Mouse (Mus musculus): ENCODE results near the gene Fbn1.

Fbn1 gene

DNA sequence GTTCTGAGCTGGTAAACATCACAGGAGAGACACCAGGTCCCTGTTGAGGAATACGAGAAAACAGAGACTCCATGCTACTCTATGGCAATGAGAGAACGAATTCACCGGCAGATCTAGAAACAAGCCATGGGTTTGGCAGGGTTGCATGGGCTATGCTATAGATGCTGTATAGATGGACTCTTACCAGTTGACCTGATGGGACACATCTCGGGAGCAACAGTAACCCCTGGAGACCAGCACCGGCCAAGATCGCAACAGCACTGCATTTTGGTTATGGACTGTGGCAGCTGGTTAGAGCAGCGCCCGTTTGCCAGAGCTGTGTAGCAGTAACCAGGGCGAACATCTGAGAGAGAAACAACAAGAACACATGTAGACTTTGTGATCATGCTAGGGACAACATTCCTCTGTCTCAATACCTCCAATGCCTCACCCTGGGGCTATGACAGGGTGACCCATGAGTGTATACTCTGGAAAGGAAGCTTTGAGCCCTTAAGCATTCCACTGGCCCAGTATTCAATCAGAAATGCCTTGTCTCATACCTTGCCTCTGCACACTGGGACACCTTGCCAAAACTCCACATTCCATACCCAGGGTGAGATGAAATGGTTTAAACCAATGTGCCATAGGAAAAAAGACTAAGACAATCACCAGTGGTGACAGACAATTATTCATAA lies 113.2 kb downstream of the Fbn1 start:
- no peak for DNase-seq (ENCODE audit: low spot score in 2 of 2)

DNA sequence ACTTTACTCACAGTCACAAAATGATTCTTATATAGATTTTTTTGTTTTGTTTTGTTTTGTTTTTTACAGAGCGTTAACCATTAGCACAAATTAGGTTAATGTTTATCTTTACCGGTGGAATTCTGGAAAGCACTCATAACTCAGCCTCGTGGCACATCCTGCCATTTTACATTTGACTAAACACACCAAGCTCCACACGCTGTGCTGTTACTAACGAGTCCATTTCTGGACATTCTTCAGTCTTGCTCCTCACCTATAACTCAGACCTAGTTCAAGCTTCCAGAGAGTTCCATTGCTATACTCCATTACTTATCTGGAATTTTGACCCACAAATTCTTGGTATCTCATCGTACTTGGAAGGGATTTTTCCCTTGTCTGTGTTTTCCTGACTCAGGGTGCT lies 116.2 kb downstream of the Fbn1 start:
- DNase-seq (ENCODE audit: low spot score in 2 of 2), result no peak

DNA sequence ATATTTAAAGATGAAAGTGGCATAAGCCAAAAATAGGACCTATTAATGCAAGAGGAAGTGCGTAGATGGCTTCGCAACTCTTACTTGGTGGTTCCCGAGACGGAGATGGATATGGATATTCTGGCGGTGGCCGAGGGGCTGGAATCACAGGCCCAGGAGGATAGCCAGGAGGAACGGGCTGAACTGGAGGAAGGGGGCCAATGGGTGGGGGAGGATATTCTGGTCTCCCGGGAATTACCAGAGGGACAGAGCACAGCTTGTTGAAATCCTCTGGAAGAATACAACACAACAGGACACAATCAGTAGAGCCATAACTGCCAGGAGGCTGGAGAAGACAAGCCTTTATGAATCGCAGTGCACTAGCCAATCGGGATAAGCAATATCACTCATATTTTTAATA lies 118.0 kb downstream of the Fbn1 start:
- DNase-seq (ENCODE audit: low spot score in 2 of 2), result no peak

DNA sequence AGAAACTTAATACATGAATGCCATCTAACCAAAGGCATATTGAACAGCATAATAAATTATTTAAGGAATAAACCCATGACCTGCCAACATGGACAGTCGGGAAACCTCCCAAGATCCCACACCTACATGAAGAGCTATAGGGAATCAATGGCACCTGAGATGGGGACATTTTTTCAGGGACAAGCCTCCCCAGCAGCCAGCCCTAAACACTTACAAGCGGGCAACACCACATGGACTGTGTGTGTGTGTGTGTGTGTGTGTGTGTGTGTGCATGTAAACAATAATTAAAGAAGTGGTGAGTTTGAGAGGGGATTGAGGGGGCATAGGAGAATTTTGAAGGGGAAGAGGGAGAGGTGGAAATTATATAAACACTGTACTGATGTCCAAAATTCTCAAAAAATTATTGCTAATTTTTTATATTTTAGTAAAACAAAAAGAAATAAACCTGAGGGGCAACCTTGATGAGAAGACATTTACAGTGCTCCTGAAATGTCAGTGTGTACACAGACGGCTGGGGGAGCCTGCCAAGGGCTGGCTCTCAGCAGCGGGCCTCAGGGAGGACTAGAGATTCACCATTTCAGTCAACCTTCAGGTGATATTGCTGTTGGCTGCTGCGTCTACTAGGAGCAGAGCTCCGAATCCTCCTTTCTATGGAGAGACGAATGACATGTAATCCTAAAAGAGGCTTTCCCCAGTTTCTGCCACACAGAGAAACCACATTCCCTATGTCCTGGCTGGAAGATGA lies 121.4 kb downstream of the Fbn1 start:
- DNase-seq (ENCODE audit: low spot score in 2 of 2), result no peak

DNA sequence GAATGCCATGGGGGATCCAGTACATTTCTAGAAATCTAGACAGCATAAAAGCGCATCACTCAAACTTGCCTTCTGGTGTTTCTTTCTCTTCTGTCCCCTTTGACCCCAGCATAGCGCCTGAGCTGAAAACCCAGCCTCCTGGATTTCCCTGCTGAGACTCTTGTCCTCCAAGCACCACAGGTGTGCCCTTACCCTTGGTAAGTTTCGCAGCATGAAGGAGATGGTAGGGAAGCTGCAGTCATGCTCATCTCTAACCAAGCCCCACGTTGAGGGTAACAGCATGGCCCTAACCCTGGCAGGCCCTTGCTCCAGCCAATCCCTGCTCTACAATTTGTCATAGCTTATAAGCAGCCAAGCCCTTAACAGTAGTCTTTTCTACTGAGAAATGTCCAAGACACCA lies 122.9 kb downstream of the Fbn1 start:
- no peak for DNase-seq (ENCODE audit: low spot score in 2 of 2)

DNA sequence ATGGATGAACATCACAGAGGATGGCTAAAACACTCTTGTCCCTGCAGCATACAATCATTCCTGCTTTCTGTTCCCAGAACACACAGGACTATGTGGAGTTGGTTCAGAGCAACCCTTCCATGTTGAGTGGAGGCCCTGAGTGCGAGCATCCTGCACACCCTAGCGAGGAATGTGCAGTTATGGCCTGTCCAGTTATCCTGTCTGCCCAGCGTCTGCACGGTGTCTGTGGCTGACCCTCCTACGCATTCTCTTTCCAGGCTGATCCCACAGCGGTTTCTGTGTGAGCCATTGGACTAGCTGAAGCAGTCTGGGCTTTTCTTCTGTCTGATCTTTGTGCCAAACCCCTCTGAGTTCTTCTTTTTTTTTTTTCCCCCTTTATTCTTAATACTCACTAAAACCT lies 123.4 kb downstream of the Fbn1 start:
- DNase-seq (ENCODE audit: low spot score in 2 of 2), result no peak

DNA sequence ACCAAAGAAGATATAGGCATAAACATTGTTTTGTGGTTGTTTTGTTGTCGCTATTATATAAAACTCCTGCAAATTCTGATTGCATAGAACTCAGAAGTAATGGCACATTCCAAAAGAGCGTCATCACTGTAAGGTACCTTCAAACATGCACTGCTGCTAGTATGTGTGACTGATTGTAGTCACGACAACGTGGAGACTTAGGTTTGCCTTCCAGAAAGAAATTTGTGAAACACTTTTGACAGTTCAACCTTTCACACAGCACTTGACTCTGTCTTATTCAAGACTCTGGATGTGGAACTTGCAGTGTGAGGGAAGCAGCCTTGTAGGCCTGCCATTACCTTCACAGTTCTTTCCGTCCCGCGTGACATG lies 124.5 kb downstream of the Fbn1 start:
- no peak for DNase-seq (ENCODE audit: low spot score in 2 of 2)

DNA sequence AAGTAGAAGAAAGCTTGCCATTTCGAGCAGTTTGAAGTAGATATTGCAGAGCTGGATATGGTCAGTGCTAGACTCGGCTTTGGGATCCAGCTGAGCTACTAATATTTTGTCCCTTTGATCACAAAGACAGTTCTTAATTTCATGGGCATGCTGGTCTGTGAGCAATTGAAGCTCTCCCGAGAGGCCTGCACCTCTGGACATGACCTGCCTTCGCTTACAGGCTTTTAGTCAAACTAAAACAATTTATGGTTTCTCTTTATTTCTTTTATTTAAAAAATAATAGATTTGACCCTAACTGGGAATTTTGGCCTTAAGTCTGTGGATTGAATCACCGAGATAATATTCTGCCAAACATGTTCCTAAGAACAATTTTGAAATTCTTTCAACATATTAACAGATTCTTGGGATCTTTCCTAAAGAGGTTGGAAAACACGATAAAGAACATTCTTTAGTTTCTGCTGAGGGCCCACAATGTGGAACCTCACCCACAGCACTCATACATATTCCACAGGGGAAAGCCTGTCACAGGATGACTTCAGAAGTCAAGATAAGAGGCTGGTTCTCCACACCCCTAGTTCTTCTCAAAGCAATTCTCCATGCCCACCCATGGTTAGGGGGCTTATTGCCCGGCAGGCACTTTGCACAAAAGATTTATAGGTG lies 125.0 kb downstream of the Fbn1 start:
- DNase-seq (ENCODE audit: low spot score in 2 of 2), result no peak

DNA sequence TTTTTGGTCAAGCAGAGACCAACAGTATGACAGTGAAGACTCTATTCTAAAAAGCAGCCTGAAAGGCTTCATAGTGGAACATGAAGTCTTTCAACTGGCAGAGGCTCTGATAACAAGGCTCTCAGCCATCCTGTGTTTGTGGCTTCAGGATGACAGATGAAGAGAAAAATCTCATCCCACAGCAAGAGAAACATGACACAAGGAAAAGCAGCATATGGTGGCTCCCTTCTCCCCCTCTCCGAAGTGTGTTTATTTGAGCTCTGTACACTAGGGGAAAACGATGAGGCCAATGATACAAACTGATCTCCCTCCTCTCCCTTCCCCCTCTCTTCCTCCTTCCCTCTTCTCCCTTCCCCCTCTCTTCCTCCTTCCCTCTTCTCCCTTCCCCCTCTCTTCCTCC lies 127.7 kb downstream of the Fbn1 start:
- DNase-seq (ENCODE audit: low spot score in 2 of 2), result no peak

DNA sequence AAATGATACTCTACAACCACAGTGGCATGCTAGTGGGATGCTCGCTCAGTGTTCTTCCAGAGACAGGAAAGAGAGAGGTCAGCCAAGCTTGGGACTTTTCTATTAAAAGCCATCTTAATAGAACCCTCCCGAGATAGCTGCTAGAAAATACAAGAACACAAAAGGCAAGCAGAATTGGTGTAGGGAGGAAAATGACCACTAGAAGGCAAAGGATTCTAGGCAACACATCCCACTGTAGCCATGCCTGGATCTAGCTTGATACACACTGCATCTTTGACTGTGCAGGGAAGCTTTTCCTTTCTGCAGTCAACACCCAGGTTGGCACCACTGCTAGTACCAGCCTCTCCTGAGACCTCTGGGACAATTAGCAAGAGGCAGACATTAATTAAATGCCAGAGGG lies 128.6 kb downstream of the Fbn1 start:
- DNase-seq (ENCODE audit: low spot score in 2 of 2), result no peak

DNA sequence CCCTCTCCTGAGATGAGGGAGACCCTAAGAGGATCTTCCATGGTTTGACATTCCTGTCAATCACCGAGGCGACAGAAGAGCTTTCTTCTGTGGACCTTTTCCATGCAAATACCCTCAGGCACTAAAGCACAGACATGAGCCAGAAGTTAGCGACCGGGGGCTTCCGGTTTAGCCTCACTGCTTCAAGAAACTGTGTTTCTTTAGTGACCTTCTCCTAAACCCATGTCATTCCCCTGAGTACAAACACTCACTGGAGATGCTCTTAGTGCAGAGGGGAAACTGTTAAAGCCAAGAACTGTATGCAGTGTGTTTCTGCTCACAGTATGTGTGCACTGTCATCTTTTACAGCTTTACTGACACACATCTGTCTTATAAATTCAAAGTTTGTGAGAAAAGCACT lies 131.9 kb downstream of the Fbn1 start:
- DNase-seq (ENCODE audit: low spot score in 2 of 2), result no peak

DNA sequence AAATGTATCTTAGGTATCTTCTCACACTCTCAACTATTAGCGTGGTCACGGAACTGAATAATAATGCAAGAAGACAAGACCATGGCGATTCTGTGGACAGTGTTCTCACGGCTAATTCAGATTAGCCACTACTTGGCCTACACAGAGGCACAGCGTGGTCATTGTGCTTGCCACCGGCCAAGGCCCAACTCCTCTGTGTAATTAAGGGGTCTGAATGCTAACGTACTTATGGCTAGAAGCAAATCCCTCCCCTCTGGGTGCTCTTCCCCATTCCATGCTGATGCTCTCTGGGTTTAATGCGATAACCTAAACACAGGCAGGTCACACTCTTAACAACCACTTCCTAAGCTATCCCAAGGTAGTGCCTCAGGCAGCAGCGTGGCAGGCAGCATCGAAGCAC lies 132.5 kb downstream of the Fbn1 start:
- no peak for DNase-seq (ENCODE audit: low spot score in 2 of 2)

DNA sequence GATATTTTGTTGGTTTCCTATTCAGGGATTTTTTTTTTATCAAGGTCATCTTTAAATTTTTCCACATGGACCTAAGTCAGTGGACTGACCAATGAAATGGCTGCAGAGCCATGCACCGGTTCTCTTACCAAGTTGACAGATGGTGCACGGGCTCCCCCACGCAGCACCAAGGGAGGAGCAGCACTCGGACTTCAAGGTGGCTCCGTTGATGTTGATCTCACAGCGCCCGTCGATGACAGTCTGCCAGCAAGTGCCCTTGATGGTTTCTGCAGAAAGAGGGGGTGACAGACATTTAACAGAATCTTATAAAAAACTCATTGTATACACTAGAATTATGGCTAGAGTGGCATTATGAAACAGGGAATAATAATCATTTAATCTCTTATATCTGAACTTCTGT lies 138.1 kb downstream of the Fbn1 start:
- DNase-seq (ENCODE audit: low spot score in 2 of 2), result no peak

DNA sequence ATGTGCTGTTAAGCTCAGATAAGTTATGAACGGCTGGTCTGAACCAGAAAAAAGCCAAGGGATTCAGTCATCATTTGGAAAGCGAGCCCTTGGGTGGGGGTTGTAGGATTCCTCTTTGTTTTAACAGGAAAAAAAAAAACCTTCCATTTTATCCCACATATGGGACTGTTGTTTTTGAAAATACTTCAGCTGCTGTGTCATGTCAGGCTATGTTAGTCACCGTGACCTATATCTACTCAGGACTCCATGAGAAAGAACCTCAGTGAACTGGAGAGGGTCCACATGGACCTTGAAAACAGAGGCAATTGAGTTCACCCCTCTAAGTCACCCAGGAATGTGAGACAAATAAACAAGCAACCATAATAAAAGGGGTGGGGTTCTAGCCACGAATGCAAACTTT lies 139.2 kb downstream of the Fbn1 start:
- DNase-seq (ENCODE audit: low spot score in 2 of 2), result no peak

DNA sequence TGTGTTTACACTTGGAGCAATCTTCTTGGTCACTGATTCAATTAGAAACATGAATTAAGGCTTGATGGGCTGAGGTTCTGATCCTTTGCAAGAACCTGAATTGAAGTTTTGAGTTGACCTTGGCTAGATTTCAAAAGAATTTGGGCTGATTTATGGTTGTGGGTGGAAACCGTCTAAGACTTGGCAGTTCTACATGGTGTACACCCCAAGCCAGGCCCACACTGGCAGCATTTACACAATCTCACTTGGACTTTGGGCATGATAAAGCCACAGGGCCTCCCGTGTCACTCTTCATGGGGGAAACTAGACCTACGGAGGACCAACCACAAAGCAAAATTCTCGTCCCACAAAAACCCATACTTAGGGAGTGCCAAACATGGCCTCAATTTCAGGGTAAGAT lies 146.1 kb downstream of the Fbn1 start:
- no peak for DNase-seq (ENCODE audit: low spot score in 2 of 2)

DNA sequence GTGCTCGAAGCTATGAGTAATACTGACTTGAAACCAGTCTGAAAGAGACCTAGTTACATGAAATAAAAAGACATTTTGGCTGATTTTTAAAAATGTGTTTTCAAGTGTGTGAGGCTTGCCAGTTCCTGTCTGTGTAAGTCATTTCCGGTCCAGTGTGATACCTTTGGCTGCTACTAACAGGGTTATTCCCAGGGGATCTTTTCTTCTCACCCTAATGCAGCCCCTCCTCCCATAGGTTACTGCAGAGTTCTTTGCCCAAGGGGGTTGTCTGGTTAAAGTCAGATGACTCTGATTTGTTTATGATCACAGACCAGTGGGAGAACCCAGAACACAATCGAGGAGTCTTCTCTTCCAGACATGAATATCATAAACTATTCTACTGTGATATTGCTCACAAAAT lies 151.3 kb downstream of the Fbn1 start:
- no peak for DNase-seq (ENCODE audit: low spot score in 2 of 2)

DNA sequence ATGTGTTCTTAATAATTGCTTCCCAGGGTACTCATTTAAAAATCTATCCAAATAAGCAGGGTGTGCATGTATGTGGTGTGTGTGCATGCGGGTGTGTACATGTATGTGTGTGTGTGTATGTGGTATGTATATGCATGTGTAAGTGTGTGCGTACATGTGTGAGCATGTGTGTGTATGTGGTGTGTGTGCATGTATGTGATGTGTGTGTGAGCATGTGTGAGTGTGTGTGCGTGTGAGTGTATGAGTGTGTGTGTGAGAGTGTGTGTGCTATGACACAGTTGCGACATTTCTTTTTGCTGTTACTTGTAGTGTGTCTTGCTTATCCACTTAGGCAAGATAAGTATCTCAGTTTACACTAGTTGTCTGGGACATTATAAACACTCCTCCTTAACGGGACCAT lies 151.7 kb downstream of the Fbn1 start:
- no peak for DNase-seq (ENCODE audit: low spot score in 2 of 2)

DNA sequence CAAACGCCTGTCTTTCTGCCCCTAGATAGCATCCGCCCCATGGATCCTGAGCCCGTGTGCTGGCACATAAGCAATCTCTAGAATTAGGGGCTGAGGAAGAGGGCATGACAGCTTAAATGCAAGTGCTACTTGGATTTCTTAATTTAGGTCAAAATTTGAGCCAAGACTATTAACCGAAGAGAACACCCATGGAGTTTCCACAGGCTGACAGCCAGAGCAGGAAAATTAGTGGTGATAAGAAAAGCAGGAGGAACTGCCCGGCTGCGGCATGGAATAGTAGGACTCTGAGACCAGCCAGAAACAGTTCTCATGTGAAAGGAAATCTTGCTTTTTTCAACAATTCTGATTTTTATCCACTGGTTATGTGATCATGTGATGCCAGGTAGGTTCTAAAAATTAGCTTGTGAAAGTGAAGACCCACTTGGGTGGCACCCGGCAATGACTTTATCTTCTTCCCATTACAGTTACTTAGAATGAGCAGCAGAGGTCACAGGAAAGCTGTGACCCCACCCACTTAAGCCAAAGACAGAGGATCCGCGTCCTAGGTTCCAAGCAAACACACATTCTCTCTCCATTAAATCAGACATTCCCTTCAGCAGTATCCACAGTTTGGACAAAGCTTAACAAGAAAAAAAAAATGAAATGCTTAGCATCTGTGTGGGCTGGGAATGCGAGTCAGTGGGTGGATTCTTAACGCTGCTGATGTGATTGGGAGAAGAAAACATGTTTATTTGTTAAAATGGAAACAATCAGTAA lies 152.4 kb downstream of the Fbn1 start:
- DNase-seq (ENCODE audit: low spot score in 2 of 2), result no peak

DNA sequence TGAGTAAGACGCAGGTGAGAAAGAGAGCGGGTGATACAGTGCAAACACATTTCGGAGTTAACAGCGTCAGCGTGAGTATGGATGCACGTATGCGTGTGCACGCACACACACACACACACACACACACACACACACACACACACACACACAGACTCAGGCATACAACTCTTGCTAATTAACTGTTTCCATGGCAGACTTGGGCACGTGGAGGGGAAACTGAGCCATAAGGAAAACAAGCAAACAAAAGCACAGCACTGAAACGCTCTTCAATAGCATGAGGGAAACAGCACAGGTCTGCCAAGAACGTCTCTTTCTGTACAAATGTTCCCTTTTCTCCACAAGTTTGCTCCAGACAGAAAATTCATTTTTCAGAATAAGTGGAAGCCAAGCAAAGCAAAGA lies 153.2 kb downstream of the Fbn1 start:
- no peak for DNase-seq (ENCODE audit: low spot score in 2 of 2)

DNA sequence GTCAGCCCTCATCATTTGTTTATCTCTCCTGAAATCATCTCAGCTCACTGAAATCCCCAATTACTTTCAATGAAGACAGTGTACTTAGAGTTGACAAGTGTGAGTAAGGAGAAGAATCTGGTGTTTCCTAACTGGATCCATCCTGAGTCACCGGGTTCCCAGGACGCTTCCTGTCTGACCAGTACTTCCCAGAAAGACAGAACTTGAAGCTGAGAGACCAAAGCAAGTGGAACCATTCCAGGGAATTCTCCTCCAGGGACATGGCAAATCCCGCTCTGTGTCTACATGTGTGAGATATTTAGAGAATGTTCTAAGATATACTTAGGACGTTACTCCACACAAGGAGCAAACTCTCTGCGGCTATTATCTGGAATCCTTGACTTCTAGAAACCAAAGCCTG lies 158.6 kb downstream of the Fbn1 start:
- DNase-seq (ENCODE audit: low spot score in 2 of 2), result no peak

DNA sequence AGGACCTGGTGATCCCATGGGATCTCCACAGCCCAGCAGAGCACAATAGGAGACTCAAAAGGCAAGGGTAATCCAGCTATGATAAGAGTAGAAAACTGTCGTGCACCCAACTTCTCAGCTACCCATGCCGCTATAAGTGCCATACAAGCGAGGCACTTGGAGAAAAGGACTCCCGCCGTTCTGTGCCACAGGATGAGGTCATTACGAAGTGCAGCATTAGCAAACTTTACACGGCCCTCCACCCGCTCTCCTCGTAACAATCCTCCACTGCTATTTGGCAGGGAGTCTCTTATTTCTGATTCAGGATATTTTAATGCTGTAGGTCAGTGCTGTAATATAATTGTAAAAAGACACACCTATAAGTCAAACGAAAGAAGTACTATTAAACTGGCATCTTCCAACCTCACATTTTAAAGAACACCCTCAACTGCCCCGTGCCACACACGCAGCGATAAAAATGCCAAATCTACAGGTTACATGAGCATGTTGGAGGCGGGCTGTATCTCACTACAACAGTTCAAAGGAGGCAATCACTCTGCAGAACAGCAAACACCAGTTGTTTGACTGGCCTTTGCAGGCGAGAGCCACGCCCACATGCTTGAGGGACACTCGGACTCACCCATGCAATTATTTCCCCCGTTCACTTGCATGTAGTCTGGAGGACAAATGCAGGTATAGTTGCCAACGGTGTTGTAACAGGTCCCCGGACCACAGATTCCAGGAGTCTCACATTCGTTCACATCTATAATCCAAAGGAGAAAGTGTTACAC lies 165.4 kb downstream of the Fbn1 start:
- no peak for DNase-seq (ENCODE audit: low spot score in 2 of 2)

DNA sequence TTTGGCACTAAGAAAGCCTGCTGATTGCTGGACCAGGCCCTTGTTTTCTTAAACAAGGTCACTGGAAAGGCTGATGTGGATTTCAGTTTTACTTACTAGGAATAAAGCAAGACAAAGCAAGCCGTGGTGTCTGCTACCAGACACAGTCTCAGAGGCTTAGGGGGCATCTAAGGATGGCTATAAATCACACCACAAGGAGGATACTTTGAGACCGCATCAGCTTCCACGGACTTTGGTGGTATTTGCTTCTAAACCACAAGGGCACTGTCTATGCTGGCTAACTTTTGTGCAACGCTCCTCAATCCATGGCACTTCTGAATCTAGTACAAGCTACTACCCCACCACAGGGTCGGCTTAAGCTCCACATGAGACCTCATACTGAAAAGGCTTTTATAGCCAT lies 167.4 kb downstream of the Fbn1 start:
- DNase-seq (ENCODE audit: low spot score in 2 of 2), result no peak
